Mouse (Mus musculus): ENCODE data around the gene Wasf3. TPM values are rescaled to one million over a fixed set of nuclear protein-coding genes. Genes with fewer than 3 reads are reported as not detected.

Gene Wasf3
- polyA plus RNA-seq, 1 experiment from 2014 or later: 6.6 TPM

Other genes starting within 250 kb of the Wasf3 start
- not detected in 2 replicates for gene Gm5565, start 224.4 kb upstream of the Wasf3 start, polyA plus RNA-seq (2014; fragmentation: Nextera tagmentation; extraction: Ambion mirVana)
- gene Gm6309, start 214.3 kb upstream of the Wasf3 start, polyA plus RNA-seq (2014; fragmentation: Nextera tagmentation; extraction: Ambion mirVana): not detected in 2 replicates
- not detected in 2 replicates for gene 1700001J03Rik, start 199.7 kb upstream of the Wasf3 start, polyA plus RNA-seq (2014; fragmentation: Nextera tagmentation; extraction: Ambion mirVana)
- gene Rnf6, start 163.4 kb upstream of the Wasf3 start, polyA plus RNA-seq (2014; fragmentation: Nextera tagmentation; extraction: Ambion mirVana): 22.7 TPM in 2 replicates
- gene Cdk8, start 153.8 kb upstream of the Wasf3 start, polyA plus RNA-seq (2014; fragmentation: Nextera tagmentation; extraction: Ambion mirVana): 36.0 and 38.4 TPM in 2 replicates
- not detected in 2 replicates for gene Gm6408, start 97.0 kb downstream of the Wasf3 start, polyA plus RNA-seq (2014; fragmentation: Nextera tagmentation; extraction: Ambion mirVana)
- not detected in 2 replicates for gene Gm6370, start 106.4 kb downstream of the Wasf3 start, polyA plus RNA-seq (2014; fragmentation: Nextera tagmentation; extraction: Ambion mirVana)
- gene 4930449I24Rik, start 117.4 kb downstream of the Wasf3 start, polyA plus RNA-seq (2014; fragmentation: Nextera tagmentation; extraction: Ambion mirVana): not detected in 2 replicates
- gene Gm3402, start 129.1 kb downstream of the Wasf3 start, polyA plus RNA-seq (2014; fragmentation: Nextera tagmentation; extraction: Ambion mirVana): not detected in 2 replicates
- not detected in 2 replicates for gene Gm3404, start 140.8 kb downstream of the Wasf3 start, polyA plus RNA-seq (2014; fragmentation: Nextera tagmentation; extraction: Ambion mirVana)
- not detected in 2 replicates for gene Gm3409, start 152.7 kb downstream of the Wasf3 start, polyA plus RNA-seq (2014; fragmentation: Nextera tagmentation; extraction: Ambion mirVana)
- gene Gm3415, start 171.2 kb downstream of the Wasf3 start, polyA plus RNA-seq (2014; fragmentation: Nextera tagmentation; extraction: Ambion mirVana): not detected in 2 replicates
- gene Gpr12, start 200.3 kb downstream of the Wasf3 start, polyA plus RNA-seq (2014; fragmentation: Nextera tagmentation; extraction: Ambion mirVana): 1.2 and 1.7 TPM in 2 replicates

Measured in neural tube, embryonic 11.5 days (tissue).